Mouse (Mus musculus) A20 (cell line): Measurements from ENCODE around the gene Wrnip1.

Source experiments
- DNase-seq: peaks from one replicate; pipeline ENCODE4 v3.0.0-alpha.2; 2011; ENCODE audit warnings: low read depth, low spot score

The Wrnip1 gene

DNA sequence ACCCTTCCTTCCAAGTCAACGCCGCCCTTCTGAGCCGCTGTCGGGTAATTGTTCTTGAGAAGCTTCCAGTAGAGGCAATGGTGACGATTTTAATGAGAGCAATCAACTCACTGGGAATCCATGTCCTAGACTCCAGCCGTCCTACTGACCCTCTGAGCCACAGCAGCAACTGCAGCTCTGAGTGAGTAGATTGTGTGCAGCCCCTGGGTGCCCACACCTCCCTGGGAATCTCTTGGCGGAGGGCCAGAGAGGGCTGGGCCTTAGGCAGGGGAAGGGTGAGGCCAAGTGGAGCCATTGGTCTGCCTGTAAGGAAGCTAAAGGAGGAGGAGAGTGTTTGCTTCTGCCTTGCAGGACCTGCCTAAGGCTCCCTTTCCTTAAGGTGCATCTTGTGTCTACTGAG lies 5.0 kb downstream of the Wrnip1 start:
- DNase-seq: no peak

DNA sequence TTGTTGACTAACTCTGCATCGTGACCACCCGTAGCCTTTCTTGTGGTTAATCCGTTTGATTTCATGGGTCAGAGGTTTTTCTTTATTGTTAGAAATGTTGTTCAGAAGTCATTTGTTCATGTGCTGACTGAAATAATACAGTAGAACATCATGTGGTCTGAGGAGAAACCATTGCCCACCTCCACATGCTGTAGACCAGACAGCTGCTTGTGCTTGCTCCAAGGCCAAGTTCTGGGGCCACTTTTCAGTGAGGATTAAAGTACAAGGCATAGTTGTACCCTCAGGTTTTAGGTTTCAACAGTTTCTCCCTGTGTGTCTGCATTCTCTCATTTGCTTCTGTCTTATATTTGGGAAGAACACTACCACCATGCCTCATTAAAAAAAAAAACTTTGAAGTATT lies 5.8 kb downstream of the Wrnip1 start:
- no peak for DNase-seq

DNA sequence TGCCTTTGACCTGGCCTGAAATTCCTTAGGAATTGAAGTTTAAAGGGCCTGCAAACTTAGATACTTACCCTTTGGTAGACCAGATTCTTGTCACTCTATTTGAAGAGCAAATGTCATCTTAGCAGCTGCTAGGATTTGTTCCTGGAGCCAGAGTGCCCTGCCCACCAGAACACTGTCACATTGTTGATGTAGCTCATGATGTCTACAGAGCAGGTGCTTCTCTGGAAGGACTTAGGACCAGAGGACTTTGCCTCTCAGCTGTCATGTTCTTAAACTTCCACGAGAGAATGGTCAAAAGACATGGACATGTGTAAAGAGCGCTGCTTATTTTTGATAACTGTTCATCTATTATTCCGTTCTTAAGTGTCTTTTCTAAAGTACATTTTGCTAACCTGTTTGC lies 17.4 kb downstream of the Wrnip1 start:
- DNase-seq: no peak

DNA sequence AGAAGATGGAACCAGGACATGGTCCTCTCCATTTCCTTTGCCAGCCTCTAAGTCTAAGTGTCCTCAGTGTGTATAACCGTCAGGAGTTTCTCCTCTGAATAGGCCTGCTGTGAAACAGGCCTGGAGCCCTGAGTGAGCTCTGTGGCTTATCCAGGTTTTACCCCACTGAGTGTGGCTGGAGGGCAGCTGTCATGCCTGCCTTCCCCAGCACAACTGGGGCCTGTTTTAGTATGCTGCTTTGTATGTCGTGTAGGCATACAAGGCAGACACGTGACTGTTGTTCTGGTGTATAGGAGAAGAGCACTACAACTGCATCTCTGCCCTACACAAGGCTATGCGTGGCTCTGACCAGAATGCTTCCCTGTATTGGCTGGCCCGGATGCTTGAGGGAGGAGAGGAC lies 18.1 kb downstream of the Wrnip1 start:
- no peak for DNase-seq

DNA sequence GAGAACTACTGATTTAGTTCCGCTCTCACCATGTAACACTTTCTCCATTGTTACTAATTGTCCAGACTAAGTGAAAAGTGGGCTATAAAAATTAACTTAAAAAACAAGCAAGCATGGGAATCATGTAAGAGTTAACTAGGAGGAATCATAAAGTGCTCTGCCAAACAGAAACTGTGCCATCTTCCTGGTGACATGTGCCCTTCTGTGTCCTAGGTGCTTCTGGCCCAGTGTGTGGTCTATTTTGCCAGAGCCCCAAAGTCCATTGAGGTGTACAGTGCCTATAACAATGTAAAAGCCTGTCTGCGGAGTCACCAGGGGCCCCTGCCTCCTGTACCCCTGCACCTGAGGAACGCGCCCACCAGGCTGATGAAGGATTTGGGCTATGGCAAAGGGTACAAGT lies 19.8 kb downstream of the Wrnip1 start:
- no peak for DNase-seq

DNA sequence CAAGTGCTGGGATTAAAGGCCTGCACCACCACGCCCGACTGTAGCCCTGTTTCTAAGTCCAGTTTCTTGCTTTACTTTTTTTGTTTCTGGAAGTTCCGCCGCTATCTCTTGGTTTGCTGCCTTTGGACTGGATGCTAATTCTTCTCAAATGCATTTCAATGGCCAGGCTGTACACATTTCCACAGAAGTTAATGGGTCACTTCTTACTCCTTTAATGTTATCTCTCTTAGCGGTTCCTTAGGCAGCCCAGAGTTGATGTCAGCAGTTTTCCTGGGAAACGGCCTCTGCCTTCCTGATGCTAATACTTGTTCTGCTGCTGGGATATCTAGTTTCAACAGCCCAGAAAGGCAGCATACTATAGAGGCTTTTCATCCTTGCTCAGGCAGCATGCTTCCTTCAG lies 21.3 kb downstream of the Wrnip1 start:
- DNase-seq: no peak

DNA sequence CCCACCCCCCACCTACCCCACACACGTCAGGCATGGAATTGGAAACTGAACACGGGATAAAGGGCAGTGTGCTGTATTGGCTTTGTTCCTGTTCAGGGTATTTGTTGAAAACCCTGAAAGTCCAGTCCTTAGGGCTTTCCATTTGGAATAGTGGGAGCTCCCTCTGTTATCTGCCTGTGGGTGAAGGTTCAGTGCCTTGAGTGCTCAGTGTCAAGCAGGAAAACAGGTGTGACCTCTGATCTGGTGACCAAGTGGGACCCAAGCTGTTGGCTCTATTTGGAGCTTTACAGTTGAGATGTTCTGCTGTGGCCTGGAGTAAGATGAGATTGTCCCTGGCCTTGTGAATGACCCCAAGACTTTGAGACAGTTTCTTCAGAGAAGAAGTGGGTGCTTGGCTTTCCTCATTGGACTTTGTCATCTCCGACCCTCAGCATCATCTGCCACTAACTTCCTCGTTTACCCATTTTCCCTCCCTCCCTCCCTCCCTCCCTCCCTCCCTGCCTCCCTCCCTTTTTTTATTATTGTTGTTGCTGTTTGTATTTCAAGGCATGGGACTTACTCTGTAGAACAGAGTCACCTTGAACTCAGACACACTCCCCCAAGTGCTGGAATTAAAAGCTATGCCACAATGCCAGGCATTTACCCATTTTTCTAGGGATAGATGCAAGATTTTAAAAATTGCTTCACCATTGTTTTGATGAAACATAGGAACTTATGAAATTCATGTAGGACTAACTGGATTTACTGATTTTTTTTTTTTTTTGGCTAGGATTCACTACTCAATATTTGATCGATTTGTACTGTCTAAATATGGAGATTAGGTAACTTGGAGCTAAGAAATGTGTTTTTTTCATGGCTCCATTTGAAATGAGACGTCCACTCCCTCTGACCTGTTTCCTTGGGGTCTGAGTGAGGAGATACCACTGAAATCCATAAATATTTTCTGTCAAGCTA lies 22.8 kb downstream of the Wrnip1 start:
- no peak for DNase-seq

DNA sequence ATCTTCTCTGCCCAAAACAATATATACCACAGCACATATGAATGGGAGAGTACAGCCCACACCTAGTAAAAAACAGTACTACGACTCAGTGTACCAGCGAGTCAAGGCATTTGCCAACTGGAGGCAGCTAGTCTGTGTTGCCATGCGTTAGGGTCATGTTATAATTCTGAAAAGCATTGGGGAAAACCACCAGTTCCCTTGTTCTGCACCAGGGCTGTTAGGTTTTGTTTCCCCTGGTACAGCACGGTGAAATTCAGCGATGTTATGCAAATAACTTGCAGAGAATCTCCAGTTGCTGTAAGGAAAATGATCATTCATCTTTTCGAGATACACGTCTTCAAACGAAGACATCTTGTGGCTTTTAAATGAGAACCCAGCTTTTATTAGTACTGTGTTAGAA lies 23.7 kb downstream of the Wrnip1 start:
- peak; percentile 53 for DNase-seq

DNA sequence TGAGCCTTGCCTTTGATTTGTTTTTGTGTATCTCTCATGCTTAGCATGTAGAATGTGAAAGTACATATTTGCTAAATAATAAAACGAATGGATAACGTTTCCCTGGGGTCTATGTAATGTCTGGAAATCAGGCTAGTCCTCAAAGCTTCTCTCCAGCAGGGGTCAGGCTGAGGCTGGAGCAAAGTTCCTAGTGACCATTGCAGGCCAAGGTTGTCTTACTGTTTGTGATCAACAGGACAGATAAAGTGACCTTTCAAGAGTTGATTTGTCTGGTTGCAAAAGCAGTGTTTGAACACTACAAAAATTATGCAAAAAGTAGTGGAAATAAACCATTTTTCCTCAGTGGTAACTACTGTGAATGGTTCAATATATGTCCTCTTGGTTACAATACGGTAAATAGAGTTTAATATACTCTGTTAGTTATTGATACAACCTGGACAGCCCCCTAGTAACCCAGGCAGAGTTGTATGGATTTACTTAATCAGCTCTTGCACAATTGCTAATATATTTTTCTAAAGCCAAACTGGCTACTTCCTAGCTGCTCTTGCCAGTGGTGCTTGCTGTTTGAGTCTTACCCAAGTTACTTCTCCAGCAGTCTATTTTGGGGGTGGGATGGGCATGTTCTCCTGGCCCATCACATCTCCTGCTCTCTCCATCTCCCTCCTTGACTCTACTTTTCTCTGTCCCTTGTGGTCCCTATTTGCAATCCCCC lies 25.4 kb downstream of the Wrnip1 start:
- no peak for DNase-seq

DNA sequence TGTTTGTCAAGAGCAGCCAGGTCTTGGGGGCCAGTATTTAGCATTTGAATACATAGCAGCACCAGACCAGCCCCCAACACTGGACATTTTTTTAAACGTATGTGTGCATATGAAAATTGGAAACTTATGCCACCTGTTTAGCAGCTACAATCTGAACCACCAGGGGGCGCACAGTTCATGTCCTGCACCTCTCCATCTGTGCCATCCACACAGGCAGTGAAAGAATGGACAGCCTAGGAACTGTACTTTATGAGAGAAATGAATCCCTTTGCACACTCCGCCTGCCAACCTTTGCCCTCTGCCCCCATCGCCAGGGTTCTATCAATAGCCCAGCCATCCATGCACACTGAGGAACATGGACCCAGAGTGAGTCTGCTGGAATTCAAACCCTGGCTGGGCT lies 26.1 kb downstream of the Wrnip1 start:
- DNase-seq: peak; percentile 64

DNA sequence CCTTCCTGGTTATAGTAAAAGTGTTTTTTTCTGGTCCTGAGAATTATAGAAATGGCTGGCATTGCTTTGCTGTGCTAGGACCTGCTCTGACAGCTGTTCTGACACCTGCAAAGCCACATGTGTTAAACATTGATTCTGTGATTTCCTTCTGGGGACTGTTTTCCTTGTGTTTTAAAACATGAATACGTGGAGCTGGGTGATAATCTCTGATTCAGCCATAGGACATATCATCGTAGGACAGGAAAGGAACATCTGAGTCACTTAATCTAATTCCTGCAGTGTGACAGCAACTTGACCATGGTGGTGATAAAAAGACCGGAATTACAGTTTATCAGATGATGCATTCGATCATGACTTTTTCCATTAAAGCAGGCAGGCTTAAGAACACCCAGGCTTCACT lies 27.0 kb downstream of the Wrnip1 start:
- DNase-seq: no peak

DNA sequence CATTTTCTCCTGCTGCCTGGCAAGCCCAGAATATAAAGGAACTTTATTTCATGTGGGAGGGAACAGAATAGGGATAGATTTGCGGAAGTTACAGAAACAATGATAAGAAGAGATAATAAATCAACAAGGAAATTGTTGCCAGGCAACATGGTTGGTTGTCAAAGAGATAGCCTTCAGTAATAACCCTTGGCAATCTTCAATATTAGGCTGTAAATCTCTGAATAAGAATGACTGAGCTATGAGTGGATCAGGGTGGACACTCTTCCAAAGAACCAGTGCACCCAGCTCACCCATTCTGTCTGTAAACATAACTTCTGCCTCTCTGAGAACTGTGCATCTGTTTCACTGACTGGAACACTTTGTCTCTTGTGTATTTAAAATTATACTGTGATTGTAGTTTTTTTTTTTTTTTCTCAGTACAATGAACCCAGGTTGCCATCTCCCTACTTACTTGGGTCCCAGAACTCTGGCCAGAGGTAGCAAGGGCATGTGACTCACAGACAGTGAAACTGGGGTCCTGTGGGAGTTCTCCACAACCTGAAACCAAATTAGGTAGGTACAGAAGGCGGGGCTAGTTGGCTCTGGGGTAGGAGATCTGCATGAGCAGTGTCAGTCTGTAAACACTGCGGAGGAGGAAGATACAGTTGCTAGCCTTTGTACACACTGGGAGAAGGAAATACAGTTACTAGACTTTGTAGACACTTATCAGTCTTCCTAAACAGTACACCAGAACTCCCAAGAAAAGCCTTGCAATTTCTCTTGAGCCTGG lies 29.9 kb downstream of the Wrnip1 start:
- no peak for DNase-seq

DNA sequence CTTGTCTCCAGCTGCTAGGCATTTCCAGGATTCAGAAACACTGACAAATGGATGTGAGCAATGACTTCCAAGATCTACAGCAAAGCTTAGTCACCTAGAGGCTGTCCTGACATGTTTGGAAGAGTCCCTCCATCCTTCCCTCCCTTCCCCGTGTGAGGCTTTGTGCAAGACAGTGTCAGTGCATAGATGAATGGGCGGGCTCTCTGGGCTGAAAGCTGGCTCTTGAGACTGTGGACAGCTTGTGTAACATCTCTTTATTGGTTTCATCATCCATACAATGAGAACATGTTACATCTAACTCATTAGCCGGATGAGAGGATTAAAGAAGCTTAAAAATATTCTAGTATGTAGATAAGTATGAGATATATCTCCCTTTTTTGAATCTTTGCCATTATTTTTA lies 30.9 kb downstream of the Wrnip1 start:
- DNase-seq: no peak

DNA sequence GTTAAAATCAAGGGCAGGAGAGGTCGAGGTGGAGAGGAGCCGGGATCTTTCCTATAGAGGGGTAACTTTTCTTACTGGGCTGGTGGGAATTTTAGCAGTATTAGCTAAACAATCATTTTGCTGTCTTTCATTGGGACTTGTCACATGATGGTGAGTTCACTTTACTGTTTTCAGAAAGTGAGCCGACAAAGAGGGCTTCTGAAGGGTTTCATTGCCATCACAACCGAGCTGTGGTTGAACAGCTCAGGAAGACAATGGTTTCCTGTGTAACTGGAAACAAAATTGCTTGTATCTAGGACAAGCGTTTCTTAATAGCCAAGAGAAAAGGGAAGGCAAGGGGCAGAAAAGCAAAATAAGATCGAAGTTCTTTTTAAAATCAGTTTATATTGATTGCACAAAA lies 31.4 kb downstream of the Wrnip1 start:
- no peak for DNase-seq

DNA sequence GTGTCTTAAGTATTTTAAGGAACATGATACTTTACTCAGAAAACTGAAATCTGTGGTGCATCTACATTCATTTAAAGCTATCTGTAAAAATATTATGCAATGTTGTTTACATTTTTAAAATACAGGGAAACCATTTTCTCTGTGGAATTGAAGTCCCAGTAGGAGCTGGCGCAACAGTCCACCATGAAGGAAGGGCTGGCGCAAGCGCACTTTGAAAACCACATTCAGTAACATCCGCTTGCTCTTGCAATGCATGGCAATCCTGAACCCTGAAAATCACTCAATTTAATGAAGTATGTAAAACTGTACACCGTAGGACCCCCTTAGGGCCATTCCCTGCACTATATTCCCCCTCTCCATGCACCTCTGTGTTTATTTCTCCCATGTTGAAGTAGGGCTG lies 32.7 kb downstream of the Wrnip1 start:
- no peak for DNase-seq

DNA sequence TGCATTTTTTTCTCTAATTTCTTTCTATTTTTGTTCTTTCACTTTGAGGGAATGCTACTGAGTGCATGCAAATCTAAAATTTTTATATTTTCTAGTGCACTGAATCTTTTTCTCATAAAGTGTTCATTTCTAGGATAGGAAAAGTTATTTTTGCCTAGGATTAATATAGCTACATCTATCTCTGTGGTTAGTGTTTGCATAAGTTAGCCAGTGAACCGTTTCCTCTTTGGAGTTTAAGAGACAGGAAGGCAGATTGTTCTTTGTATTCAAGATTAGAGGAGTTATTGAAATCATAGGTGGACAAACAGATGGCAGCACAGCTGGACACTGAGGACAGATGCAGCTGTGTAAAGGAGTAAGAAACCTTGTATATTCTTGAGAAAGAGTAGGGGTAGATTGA lies 37.5 kb downstream of the Wrnip1 start:
- DNase-seq: no peak

DNA sequence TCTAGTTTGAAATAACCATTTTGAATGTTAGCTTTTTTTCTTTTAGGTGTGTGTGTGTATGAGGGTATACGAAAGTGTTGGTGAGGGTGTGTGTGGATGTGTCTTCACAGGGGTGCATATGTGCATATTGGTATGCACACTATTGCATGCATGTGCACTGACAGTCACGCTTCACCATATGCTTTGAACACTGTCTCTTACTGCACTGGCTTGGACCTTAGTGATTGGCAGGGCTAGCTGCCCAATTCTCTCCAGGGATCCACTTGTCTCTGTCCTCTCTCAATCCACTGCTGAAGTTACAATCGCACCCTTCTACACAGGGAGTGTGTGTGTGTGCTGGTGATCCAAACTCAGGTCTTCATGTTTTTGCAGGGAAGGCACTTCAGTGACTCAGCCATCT lies 39.5 kb downstream of the Wrnip1 start:
- no peak for DNase-seq

DNA sequence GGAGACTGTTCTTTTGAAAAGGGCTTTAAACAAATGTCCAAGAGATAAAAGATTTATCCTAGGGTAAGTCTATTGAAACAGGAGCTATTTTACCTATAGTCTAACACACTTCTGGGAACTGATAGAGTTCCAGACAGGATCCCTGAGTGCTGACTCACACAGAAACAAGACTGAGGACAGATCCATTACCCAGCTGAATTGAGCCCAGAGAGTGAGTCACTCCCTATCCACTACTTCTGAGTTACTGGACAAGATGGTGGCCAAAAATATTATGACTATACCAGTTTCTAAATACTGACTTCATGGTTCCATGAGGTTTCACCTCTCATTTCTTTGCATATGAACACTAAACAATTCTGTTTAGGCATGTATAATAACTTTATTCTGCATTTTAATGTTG lies 44.4 kb downstream of the Wrnip1 start:
- DNase-seq: no peak

DNA sequence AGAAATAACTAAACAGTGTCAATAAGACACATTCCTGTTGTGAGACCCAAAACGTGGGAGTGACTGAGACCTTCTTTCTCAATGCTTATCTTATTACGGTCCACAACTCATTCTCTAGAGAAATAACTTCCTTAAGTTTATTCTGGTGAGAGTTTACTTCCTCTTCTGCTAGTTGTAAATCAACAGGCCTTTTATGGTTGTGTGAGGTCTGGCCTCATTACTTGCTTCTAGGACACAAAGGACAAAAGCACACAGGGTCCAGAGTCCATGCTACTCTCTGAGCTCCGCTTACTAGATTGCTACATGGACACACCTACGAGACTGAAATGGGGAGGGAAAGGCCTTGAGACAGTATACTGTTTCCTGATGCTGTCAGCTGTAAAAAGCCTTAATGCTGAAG lies 47.3 kb downstream of the Wrnip1 start:
- DNase-seq: peak; percentile 59

DNA sequence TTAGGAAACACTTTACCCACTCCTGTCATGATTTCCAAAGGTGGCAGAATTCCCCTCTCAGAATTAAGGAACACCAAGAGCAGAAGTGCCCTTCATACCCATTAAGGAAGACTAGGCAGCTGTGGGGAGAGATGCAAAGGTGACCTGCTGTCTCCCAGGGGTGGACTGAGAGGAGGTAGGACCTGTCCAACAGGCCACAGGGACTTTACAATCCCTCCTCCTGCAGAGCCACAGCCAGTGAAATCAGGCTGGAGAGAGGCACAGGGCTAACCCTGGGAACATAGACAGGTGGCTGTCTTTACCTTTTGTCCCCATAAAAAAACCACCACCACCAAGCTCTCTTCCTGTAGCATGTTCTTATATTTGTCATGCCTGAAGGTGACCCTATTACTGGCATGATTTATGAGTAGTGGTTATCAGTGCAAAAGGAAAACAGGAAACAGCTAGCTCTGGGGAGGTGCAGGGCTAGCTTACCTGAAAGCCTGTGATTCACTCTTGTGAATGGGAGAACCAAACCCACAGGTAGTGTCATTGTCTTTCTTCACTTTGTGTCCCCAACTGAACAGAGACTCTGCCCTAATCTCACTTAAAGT lies 47.8 kb downstream of the Wrnip1 start:
- peak; percentile 41 for DNase-seq

DNA sequence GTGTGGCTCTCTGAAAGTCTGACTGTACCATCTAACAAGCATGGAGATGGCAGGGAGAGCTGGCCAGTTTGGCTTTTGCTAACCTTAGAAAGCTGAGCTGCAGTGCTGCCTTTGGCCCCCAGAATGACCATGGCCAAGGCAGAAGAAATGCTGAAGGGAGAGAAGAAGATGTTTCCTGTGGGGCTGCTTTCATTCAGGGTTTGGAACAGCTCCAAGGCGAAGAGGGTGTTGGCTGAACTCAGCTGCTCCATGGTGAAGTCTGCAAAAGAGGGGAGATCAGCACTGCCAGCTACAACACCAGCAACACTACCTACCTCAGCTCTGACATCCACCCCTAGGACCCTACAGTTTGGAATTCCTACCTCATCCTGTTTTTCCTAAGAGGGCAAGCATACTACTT lies 48.3 kb downstream of the Wrnip1 start:
- no peak for DNase-seq
